Mouse (Mus musculus) small intestine, adult 2 months (tissue): ENCODE data around the gene Cpm.

Experiments used
- CTCF ChIP-seq: fragments of 200-500 bp; IDR thresholded peaks from 2 replicates; pipeline ENCODE4 v1.5.1; 2012; ENCODE audit warnings: low read depth, mild to moderate bottlenecking, control low read depth, inconsistent platforms, low read length, moderate library complexity, mixed read lengths; ENCODE audit not compliant: insufficient replicate concordance, insufficient read length; ENCODE audit errors: extremely low read depth
- POLR2A ChIP-seq: fragments of 200-500 bp; IDR thresholded peaks from 2 replicates; pipeline ENCODE4 v1.6.1; 2012; ENCODE audit warnings: low read depth, mild to moderate bottlenecking, control low read depth, inconsistent platforms, low read length, moderate library complexity

- TF ChIP-seq CTCF (no peak), POLR2A (no peak)
Observed at GRCm38 (mm10) chr10:117586859-117587258, 42.4 kb upstream of the Cpm start.
